Mouse (Mus musculus) layer of hippocampus, adult 2 months (tissue): Measurements from ENCODE around the gene Cartpt. TPM values are rescaled to one million over a fixed set of nuclear protein-coding genes. Genes with fewer than 3 reads are reported as not detected.
"Not testable (repeated sequence)": the region's sequence is repeated elsewhere in the genome, so short reads cannot be mapped to it uniquely, and the experiment has no call there.

Experiments
- DNase-seq, 2 experiments: peaks; one replicate each; pipeline ENCODE4 v3.0.0; 2022; ENCODE audit warnings: low spot score in 2 of 2
- H3K27ac ChIP-seq: fragments of 200-600 bp; 2 replicates; pipeline ENCODE4 v1.8.1; 2022
- H3K4me3 ChIP-seq: fragments of 200-600 bp; 2 replicates; pipeline ENCODE4 v1.8.1; 2022; ENCODE audit warnings: mild to moderate bottlenecking
- CTCF ChIP-seq: fragments of 200-600 bp; conservative IDR thresholded peaks from 2 replicates; pipeline ENCODE4 v1.8.1; 2022; ENCODE audit warnings: antibody characterized with exemption, mild to moderate bottlenecking, moderate library complexity
- total RNA-seq, 2 experiments: library from RNA; stranded (reverse); gene quantifications; 2 replicates each; pipeline ENCODE4 v1.2.3; 2021

The Cartpt gene
- total RNA-seq, 2 experiments from 2014 or later: 2.0 to 3.5 TPM

- H3K4me3 ChIP-seq: no peak overlapping the region
- no peak for TF ChIP-seq CTCF
Observed at GRCm38 (mm10) chr13:99898816-99899215, 2.1 kb downstream of the Cartpt start.

DNA sequence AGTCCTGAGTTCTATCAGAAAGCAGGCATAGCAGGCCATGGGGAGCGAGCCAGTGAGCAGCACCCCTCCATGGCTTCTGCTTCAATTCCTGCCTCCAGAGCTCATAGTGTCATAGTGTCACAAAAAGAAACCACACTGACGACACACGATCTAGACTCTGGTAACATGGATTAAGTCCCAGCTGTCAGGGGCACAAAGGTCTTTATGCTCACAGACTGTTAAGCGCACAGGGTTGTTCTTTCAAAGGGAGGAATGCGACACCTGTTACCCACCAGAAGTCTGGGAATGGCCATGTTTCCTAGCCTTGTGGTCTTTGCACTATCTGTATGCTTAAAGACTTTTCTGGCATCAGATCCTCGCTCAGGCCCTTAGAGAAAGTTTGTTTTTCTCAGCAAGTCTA lies 15.3 kb downstream of the Cartpt start:
- Histone ChIP-seq H3K4me3 (no peak overlapping the region), H3K27ac (no peak overlapping the region)
- TF ChIP-seq CTCF: no peak
- no peak for DNase-seq

More at GRCm38 (mm10) chr13:99898816-99899215, 2.1 kb downstream of the Cartpt start:
- no peak for DNase-seq
- no peak overlapping the region for H3K27ac ChIP-seq

DNA sequence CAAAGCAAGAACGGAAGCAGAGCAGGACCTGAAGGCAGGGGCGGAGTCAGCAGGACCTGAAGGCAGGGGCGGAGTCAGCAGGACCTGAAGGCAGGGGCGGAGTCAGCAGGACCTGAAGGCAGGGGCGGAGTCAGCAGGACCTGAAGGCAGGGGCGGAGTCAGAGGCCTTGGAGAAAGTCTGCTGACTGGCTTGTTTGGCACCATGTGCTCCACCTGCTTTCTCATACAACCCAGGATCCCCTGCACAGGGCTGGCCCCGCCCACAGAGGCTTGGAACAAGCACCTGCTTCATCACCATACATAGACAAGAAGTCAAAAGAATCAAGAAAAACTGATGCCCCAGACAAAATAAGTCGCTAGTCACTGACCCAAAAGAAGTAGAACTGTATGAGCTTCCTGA lies 19.1 kb downstream of the Cartpt start:
- DNase-seq, H3K27ac ChIP-seq, H3K4me3 ChIP-seq: not testable (repeated sequence)

GRCm38 (mm10) chr13:99879696-99880095 lies 21.2 kb downstream of the Cartpt start:
- DNase-seq: no peak
- H3K27ac ChIP-seq: no peak overlapping the region
- no peak overlapping the region for H3K4me3 ChIP-seq
- no peak for TF ChIP-seq CTCF

GRCm38 (mm10) chr13:99872059-99872458 lies 28.8 kb downstream of the Cartpt start:
- peak; percentile 30; the same call in 1 of the 2 replicates for TF ChIP-seq CTCF
- Histone ChIP-seq H3K27ac (no peak overlapping the region), H3K4me3 (no peak overlapping the region)
- no peak for DNase-seq

GRCm38 (mm10) chr13:99868438-99868837 lies 32.5 kb downstream of the Cartpt start:
- TF ChIP-seq CTCF: peak; percentile 23; the same call in 1 of the 2 replicates
- DNase-seq: no peak
- Histone ChIP-seq H3K4me3 (no peak overlapping the region), H3K27ac (no peak overlapping the region)

- no peak overlapping the region for H3K27ac ChIP-seq
- no peak overlapping the region for H3K4me3 ChIP-seq
- no peak for DNase-seq
- no peak for TF ChIP-seq CTCF
Observed at GRCm38 (mm10) chr13:99864331-99864730, 36.6 kb downstream of the Cartpt start.

- no peak for DNase-seq
- TF ChIP-seq CTCF: peak; percentile 44
- H3K27ac ChIP-seq: no peak overlapping the region
- no peak overlapping the region for H3K4me3 ChIP-seq
Observed at GRCm38 (mm10) chr13:99860670-99861069, 40.2 kb downstream of the Cartpt start.

GRCm38 (mm10) chr13:99859082-99859481 lies 41.8 kb downstream of the Cartpt start:
- Histone ChIP-seq H3K27ac (no peak overlapping the region), H3K4me3 (no peak overlapping the region)
- peak; percentile 74 for TF ChIP-seq CTCF
- peak in 1 of 2 experiments; percentile 68 for DNase-seq

DNA sequence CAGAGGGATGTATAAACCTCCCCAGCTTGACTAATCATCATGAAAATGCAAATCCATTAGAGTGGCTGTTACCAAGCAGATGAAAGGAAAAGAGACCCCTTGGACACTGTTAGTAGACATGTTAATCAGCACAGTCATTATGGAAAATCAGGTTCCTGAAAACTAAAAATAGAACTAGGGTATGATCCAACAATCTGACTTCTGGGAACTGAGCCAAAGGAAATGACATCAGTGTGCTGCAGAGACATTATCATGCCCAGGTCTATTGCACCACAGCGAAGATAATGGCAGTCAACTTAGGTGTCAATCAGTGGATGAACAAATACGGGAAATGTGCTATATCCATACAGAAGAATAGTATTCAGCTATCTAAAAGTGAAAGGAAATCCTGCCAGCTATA lies 43.0 kb downstream of the Cartpt start:
- no peak for TF ChIP-seq CTCF
- DNase-seq: no peak
- Histone ChIP-seq H3K4me3 (no peak overlapping the region), H3K27ac (no peak overlapping the region)

- H3K4me3 ChIP-seq: no peak overlapping the region
- TF ChIP-seq CTCF: no peak
- no peak for DNase-seq
- no peak overlapping the region for H3K27ac ChIP-seq
Observed at GRCm38 (mm10) chr13:99857336-99857735, 43.6 kb downstream of the Cartpt start.

DNA sequence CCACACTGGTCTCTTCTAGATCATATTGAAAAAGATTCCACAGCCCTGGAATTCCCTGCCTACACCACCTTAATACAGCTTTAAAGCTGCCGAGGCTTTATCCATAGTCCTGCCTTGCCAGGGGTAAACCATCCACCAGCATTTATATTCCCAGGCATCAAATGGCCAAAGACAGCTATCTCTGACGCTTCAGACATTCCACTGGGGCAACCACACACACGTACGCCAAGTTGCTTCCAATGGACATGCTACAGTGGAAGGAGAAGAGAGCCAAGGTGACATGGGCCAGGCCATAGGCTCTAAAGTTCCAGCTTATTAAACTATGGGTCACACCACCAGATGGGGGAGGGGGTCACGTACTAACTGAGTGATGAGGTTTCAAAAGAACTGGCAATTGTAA lies 45.7 kb downstream of the Cartpt start:
- no peak for TF ChIP-seq CTCF
- DNase-seq: no peak
- H3K4me3 ChIP-seq: no peak overlapping the region

DNA sequence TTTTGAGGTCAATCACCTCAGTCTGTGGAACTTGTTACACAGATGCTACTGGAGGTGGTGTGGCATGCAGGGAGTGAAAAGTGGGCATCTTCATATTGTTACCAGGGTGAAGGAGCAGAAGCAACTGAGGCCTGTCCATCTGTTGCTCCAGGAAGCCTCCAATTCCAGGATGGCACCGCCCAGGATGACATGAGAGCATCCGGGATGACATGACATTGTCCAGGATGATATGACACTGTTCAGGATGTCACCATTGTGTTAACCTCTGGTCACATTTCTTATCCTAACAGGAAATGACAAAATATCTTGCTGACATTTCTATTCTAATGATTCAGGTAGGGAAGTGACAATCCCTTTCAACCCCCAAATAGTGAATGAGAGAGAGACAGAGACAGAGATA lies 47.8 kb downstream of the Cartpt start:
- no peak for TF ChIP-seq CTCF

More for the DNA sequence above, 45.7 kb downstream of the Cartpt start:
- H3K27ac ChIP-seq: no peak overlapping the region

DNA sequence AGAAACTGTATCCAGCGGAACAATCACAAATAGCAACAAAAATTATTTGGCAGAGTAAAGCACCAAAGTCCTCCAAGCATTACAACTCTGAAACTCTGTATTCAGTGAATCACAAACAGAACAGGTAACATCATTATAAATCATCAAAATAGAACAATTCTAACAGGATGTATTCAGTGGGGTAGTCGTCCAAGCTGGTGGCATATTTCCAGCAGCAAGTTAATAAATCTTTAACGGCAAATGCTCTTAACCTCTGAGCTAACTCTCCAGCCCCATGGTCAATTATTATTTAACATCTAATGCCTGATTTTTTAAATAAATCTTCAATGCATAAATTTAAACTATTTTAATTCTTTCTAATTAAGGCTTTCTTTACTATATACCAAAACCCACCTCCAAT lies 48.5 kb downstream of the Cartpt start:
- DNase-seq, H3K4me3 ChIP-seq: not testable (repeated sequence)

More for the DNA sequence above, 47.8 kb downstream of the Cartpt start:
- Histone ChIP-seq H3K4me3 (no peak overlapping the region), H3K27ac (no peak overlapping the region)
- no peak for DNase-seq

DNA sequence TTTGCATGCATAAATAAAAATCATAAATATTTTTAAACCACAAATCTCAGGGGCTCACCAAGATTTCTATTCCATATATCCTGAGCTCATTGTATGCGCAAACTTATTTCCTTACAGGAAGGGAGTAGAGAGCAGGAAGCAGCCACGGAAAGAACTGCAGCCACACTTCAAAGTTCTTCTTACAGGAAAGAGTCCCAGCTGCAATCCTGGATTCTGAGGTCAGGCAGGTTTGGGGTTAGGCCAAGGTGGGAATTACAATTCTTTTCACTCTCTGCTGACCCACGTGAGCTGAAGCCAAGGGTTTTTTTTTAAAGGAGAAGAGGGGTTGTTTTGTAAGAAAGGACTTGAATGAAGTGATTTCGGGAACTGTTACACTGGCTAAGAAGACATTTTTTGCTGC lies 49.9 kb downstream of the Cartpt start:
- H3K27ac ChIP-seq: no peak overlapping the region
- no peak for DNase-seq
- H3K4me3 ChIP-seq: no peak overlapping the region
- no peak for TF ChIP-seq CTCF

More for the DNA sequence above, 48.5 kb downstream of the Cartpt start:
- H3K27ac ChIP-seq: not testable (repeated sequence)
